Mouse (Mus musculus): Measurements from ENCODE around the gene Gm11213. TPM values are rescaled to one million over a fixed set of nuclear protein-coding genes. Genes with fewer than 3 reads are reported as not detected.

Gm11213 gene
- polyA plus RNA-seq, 1 experiment from 2014 or later: not detected

- Histone ChIP-seq H3K4me3 (replicated peaks; ENCODE audit: low read length) (no peak overlapping the region), H3K4me1 (replicated peaks; ENCODE audit: control insufficient read depth, insufficient read depth, low read length) (no peaks in the 10 kb centered on the region), H3K4me2 (replicated peaks) (no peak overlapping the region), H3K27me3 (ENCODE audit: control insufficient read depth, insufficient read depth, low read length) (no peaks in the 10 kb centered on the region), H3K9me3 (ENCODE audit: control insufficient read depth, low read length) (no peaks in the 10 kb centered on the region), H3K9ac (no peak overlapping the region), H3K27ac (no peak overlapping the region), H3K36me3 (replicated peaks; ENCODE audit: control insufficient read depth, insufficient read depth) (no peaks in the 10 kb centered on the region)
- DNase-seq (ENCODE audit: low spot score): no peak
- ATAC-seq (ENCODE audit: low FRiP score): no peak
- 91% methylated on average over 7 of the region's 7 CpGs for WGBS
Observed at GRCm38 (mm10) chr4:63589987-63590386, 15.1 kb downstream of the Gm11213 start.

DNA sequence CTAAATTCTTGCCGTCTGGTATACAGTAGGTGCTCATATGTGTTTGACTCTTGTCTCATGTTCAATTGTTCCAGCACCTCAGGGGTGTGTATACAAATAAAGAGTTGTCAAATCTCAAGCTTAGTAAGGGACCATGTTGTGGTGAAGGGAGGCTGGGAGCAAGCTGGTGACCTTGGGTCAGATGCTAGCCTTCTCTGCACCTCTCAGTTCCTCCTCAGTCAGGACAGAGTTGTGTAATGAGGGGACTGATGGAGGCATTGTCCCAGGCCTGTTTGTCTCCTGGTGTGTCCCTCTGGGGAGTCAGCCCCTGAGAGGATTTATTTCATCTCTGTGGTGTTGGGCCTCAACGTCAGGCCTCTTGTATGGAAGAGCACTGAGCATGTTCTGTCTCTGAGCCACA is 18.8 kb downstream of the Gm11213 start:
- H3K4me1 ChIP-seq (replicated peaks; ENCODE audit: control insufficient read depth, insufficient read depth, low read length): no peaks in the 10 kb centered on the region
- no peak for ATAC-seq (ENCODE audit: low FRiP score)
- no peak overlapping the region for H3K27ac ChIP-seq
- H3K9me3 ChIP-seq (ENCODE audit: control insufficient read depth, low read length): no peaks in the 10 kb centered on the region
- WGBS: 81% methylated on average over 2 of the region's 2 CpGs
- H3K4me2 ChIP-seq (replicated peaks): no peak overlapping the region
- DNase-seq (ENCODE audit: low spot score): no peak
- H3K36me3 ChIP-seq (replicated peaks; ENCODE audit: control insufficient read depth, insufficient read depth): no peaks in the 10 kb centered on the region
- no peak overlapping the region for H3K4me3 ChIP-seq (replicated peaks; ENCODE audit: low read length)
- no peak overlapping the region for H3K9ac ChIP-seq
- H3K27me3 ChIP-seq (ENCODE audit: control insufficient read depth, insufficient read depth, low read length): no peaks in the 10 kb centered on the region

DNA sequence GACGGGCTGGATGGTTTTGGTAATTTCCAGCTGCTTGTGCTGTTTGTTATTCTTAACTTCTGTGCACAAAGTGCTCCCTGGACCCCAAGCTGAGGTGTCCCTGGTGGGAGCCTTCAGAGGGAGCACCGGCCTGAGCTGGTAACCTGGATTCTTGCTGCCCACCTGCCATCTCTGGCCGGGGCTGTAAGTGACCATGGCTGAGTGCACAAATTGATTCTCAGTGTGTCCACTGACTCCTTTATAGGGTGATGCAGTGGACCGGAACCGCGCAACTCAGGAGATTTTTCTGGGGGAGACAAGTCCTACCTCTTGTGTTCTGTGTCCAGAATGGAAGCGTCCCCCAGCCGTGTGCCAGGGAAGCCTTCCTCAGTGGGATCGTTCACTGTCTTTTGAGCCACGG is 19.8 kb downstream of the Gm11213 start:
- DNase-seq (ENCODE audit: low spot score): no peak
- H3K4me2 ChIP-seq (replicated peaks): no peak overlapping the region
- no peak overlapping the region for H3K4me3 ChIP-seq (replicated peaks; ENCODE audit: low read length)
- H3K4me1 ChIP-seq (replicated peaks; ENCODE audit: control insufficient read depth, insufficient read depth, low read length): 0 out of 2 replicates have a peak, but pooled peaks cover 2% of the 10 kb centered on the region
- WGBS: 82% methylated on average over 10 of the region's 10 CpGs
- H3K27me3 ChIP-seq (ENCODE audit: control insufficient read depth, insufficient read depth, low read length): no peaks in the 10 kb centered on the region
- no peaks in the 10 kb centered on the region for H3K9me3 ChIP-seq (ENCODE audit: control insufficient read depth, low read length)
- no peaks in the 10 kb centered on the region for H3K36me3 ChIP-seq (replicated peaks; ENCODE audit: control insufficient read depth, insufficient read depth)
- H3K9ac ChIP-seq: no peak overlapping the region
- no peak overlapping the region for H3K27ac ChIP-seq
- ATAC-seq (ENCODE audit: low FRiP score): no peak

- Histone ChIP-seq H3K36me3 (replicated peaks; ENCODE audit: control insufficient read depth, insufficient read depth) (no peaks in the 10 kb centered on the region), H3K27me3 (ENCODE audit: control insufficient read depth, insufficient read depth, low read length) (no peaks in the 10 kb centered on the region), H3K9ac (no peak overlapping the region), H3K4me3 (replicated peaks; ENCODE audit: low read length) (no peak overlapping the region), H3K9me3 (ENCODE audit: control insufficient read depth, low read length) (no peaks in the 10 kb centered on the region), H3K27ac (no peak overlapping the region), H3K4me2 (replicated peaks) (no peak overlapping the region), H3K4me1 (replicated peaks; ENCODE audit: control insufficient read depth, insufficient read depth, low read length) (0 out of 2 replicates have a peak, but pooled peaks cover 6% of the 10 kb centered on the region)
- ATAC-seq (ENCODE audit: low FRiP score): no peak
- 69% methylated on average over 5 of the region's 5 CpGs for WGBS
- no peak for DNase-seq (ENCODE audit: low spot score)
Observed at GRCm38 (mm10) chr4:63582580-63582979, 22.5 kb downstream of the Gm11213 start.

- Histone ChIP-seq H3K27ac (0 out of 2 replicates have a peak overlapping the region, but pooled peaks have one; percentile 28), H3K4me3 (replicated peaks; ENCODE audit: low read length) (no peak overlapping the region), H3K36me3 (replicated peaks; ENCODE audit: control insufficient read depth, insufficient read depth) (no peaks in the 10 kb centered on the region), H3K9me3 (ENCODE audit: control insufficient read depth, low read length) (no peaks in the 10 kb centered on the region), H3K9ac (no peak overlapping the region), H3K27me3 (ENCODE audit: control insufficient read depth, insufficient read depth, low read length) (no peaks in the 10 kb centered on the region), H3K4me1 (replicated peaks; ENCODE audit: control insufficient read depth, insufficient read depth, low read length) (0 out of 2 replicates have a peak, but pooled peaks cover 6% of the 10 kb centered on the region), H3K4me2 (replicated peaks) (no peak overlapping the region)
- WGBS: 15% methylated on average over 6 of the region's 6 CpGs
- ATAC-seq (ENCODE audit: low FRiP score): peak; percentile 75
- no peak for DNase-seq (ENCODE audit: low spot score)
Observed at GRCm38 (mm10) chr4:63580078-63580477, 25.0 kb downstream of the Gm11213 start.

DNA sequence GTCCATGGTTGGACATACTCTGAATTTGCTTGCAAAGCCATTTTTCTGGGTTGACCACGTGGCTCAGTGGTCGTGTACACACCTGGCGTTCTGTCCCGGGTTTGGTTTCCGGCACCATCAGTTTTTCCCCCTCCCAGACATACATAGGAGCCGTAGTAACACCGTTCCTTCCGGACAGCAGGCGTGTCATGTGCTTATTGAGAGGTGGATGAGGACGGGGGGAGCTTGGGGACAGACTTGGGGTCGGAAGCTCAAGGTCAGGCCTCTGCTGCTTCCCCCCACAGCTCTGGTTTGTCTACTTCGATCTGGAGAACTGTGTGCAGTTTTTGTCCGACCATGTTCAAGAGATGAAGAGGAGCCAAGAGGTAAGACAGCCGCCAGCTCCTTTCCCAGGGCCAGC is 25.4 kb downstream of the Gm11213 start:
- 78% methylated on average over 14 of the region's 14 CpGs for WGBS
- Histone ChIP-seq H3K9ac (no peak overlapping the region), H3K4me3 (replicated peaks; ENCODE audit: low read length) (no peak overlapping the region), H3K27me3 (ENCODE audit: control insufficient read depth, insufficient read depth, low read length) (no peaks in the 10 kb centered on the region), H3K36me3 (replicated peaks; ENCODE audit: control insufficient read depth, insufficient read depth) (no peaks in the 10 kb centered on the region), H3K4me1 (replicated peaks; ENCODE audit: control insufficient read depth, insufficient read depth, low read length) (0 out of 2 replicates have a peak, but pooled peaks cover 6% of the 10 kb centered on the region), H3K4me2 (replicated peaks) (no peak overlapping the region), H3K27ac (0 out of 2 replicates have a peak overlapping the region, but pooled peaks have one; percentile 28), H3K9me3 (ENCODE audit: control insufficient read depth, low read length) (no peaks in the 10 kb centered on the region)
- DNase-seq (ENCODE audit: low spot score): no peak
- peak; percentile 21; the same call in 1 of the 2 replicates for ATAC-seq (ENCODE audit: low FRiP score)

DNA sequence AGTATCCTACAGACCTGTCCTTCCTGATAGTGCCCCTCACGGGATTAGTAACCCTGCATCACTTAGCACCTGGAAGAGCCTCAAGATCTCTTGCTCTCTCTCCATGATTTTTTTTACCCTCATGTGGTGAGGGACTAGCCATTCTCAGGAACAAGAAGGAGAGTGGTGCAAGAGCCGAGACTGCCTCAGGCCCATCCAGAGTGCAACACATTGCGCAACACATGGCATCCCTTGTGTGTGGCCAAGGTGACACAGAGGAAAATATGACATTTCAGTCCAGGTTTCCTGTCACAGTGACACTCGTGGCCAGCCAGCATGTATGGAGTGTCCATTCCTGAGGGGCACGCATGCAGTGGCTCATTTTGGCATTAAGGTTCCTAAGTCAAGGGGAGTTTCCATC is 32.4 kb downstream of the Gm11213 start:
- H3K4me3 ChIP-seq (replicated peaks; ENCODE audit: low read length): no peak overlapping the region
- DNase-seq (ENCODE audit: low spot score) (no peak), ATAC-seq (ENCODE audit: low FRiP score) (no peak)
- no peaks in the 10 kb centered on the region for H3K27me3 ChIP-seq (ENCODE audit: control insufficient read depth, insufficient read depth, low read length)
- no peak overlapping the region for H3K4me2 ChIP-seq (replicated peaks)
- peaks cover 8% of the 10 kb centered on the region for H3K4me1 ChIP-seq (replicated peaks; ENCODE audit: control insufficient read depth, insufficient read depth, low read length)
- 96% methylated on average over 5 of the region's 5 CpGs for whole genome bisulfite sequencing
- H3K9ac ChIP-seq: no peak overlapping the region
- H3K9me3 ChIP-seq (ENCODE audit: control insufficient read depth, low read length): no peaks in the 10 kb centered on the region
- no peaks in the 10 kb centered on the region for H3K36me3 ChIP-seq (replicated peaks; ENCODE audit: control insufficient read depth, insufficient read depth)
- no peak overlapping the region for H3K27ac ChIP-seq

GRCm38 (mm10) chr4:63570208-63570781 is 34.8 kb downstream of the Gm11213 start:
- Histone ChIP-seq H3K4me2 (replicated peaks) (no peak overlapping the region), H3K4me1 (replicated peaks; ENCODE audit: control insufficient read depth, insufficient read depth, low read length) (peaks cover 8% of the 10 kb centered on the region), H3K9ac (no peak overlapping the region), H3K9me3 (ENCODE audit: control insufficient read depth, low read length) (no peaks in the 10 kb centered on the region), H3K36me3 (replicated peaks; ENCODE audit: control insufficient read depth, insufficient read depth) (no peaks in the 10 kb centered on the region), H3K27me3 (ENCODE audit: control insufficient read depth, insufficient read depth, low read length) (no peaks in the 10 kb centered on the region), H3K4me3 (replicated peaks; ENCODE audit: low read length) (no peak overlapping the region), H3K27ac (peak overlapping the region; percentile 34)
- no peak for DNase-seq (ENCODE audit: low spot score)
- WGBS: 24% methylated on average over 7 of the region's 7 CpGs
- ATAC-seq (ENCODE audit: low FRiP score): peak; percentile 22; the same call in 1 of the 2 replicates

- DNase-seq (ENCODE audit: low spot score) (no peak), ATAC-seq (ENCODE audit: low FRiP score) (no peak)
- no peaks in the 10 kb centered on the region for H3K9me3 ChIP-seq (ENCODE audit: control insufficient read depth, low read length)
- H3K9ac ChIP-seq: no peak overlapping the region
- H3K4me3 ChIP-seq (replicated peaks; ENCODE audit: low read length): no peak overlapping the region
- 89% methylated on average over 8 of the region's 8 CpGs for WGBS
- peaks cover 8% of the 10 kb centered on the region for H3K4me1 ChIP-seq (replicated peaks; ENCODE audit: control insufficient read depth, insufficient read depth, low read length)
- no peak overlapping the region for H3K27ac ChIP-seq
- no peak overlapping the region for H3K4me2 ChIP-seq (replicated peaks)
- H3K36me3 ChIP-seq (replicated peaks; ENCODE audit: control insufficient read depth, insufficient read depth): no peaks in the 10 kb centered on the region
- no peaks in the 10 kb centered on the region for H3K27me3 ChIP-seq (ENCODE audit: control insufficient read depth, insufficient read depth, low read length)
Observed at GRCm38 (mm10) chr4:63569322-63569721, 35.7 kb downstream of the Gm11213 start.
